In genomic region chr11:45085145-45085544, GRCm38 (mm10) we compare ENCODE assay signal across 22 mouse cellular contexts.
"Had no signal": no experiment of that assay in that cellular context is flagged by ENCODE, and none has a peak within 500 bp of the region (broad histone marks: within the 10 kb centered on the region; RNA-seq: fewer than 3 reads in every experiment).

No protein-coding gene starts in this region.

- H3K9me3 ChIP-seq: heart, embryonic 10.5 days; heart, embryonic 12.5 days; hindbrain, embryonic 13.5 days; hindbrain, embryonic 15.5 days; limb, embryonic 13.5 days; liver, embryonic 13.5 days; liver, embryonic 15.5 days had no signal

- H3K4me1 ChIP-seq: heart, embryonic 10.5 days; heart, embryonic 12.5 days; hindbrain, embryonic 13.5 days; hindbrain, embryonic 15.5 days; liver, embryonic 13.5 days; liver, embryonic 15.5 days had no signal

- H3K27ac ChIP-seq: gastrocnemius, adult 2 months; heart, embryonic 10.5 days; hindbrain, embryonic 13.5 days; hindbrain, embryonic 15.5 days; hindbrain, postnatal 0 days; layer of hippocampus, adult 2 months; left cerebral cortex, adult 2 months; limb, embryonic 13.5 days; liver, embryonic 13.5 days; liver, embryonic 15.5 days had no signal

- H3K9ac ChIP-seq: heart, embryonic 12.5 days; hindbrain, embryonic 13.5 days; hindbrain, embryonic 15.5 days; limb, embryonic 13.5 days; liver, embryonic 13.5 days; liver, embryonic 15.5 days had no signal

- H3K4me3 ChIP-seq: gastrocnemius, adult 2 months; heart, embryonic 10.5 days; heart, embryonic 12.5 days; hindbrain, embryonic 13.5 days; hindbrain, embryonic 15.5 days; layer of hippocampus, adult 2 months; left cerebral cortex, adult 2 months; limb, embryonic 13.5 days; liver, embryonic 13.5 days; liver, embryonic 15.5 days had no signal

- H3K27me3 ChIP-seq: heart, embryonic 12.5 days; hindbrain, embryonic 13.5 days; hindbrain, embryonic 15.5 days; limb, embryonic 13.5 days; liver, embryonic 13.5 days; liver, embryonic 15.5 days had no signal

- H3K4me2 ChIP-seq: heart, embryonic 12.5 days; hindbrain, embryonic 13.5 days; hindbrain, embryonic 15.5 days; limb, embryonic 13.5 days; liver, embryonic 11.5 days; liver, embryonic 13.5 days; liver, embryonic 15.5 days had no signal

- H3K36me3 ChIP-seq: heart, embryonic 10.5 days; heart, embryonic 12.5 days; hindbrain, embryonic 13.5 days; hindbrain, embryonic 15.5 days; limb, embryonic 13.5 days; liver, embryonic 13.5 days; liver, embryonic 15.5 days had no signal

- ATAC-seq: hindbrain, postnatal 0 days had no signal

- DNase-seq: gastrocnemius, adult 2 months; gastrocnemius, postnatal 10 days; gastrocnemius, postnatal 25 days; heart, adult 18-20 months; heart, postnatal 10 days; kidney, adult 2 months; kidney, adult 9 months; kidney, postnatal 10 days; kidney, postnatal 25 days; kidney, postnatal 4 days; liver; liver, embryonic 13.5 days had no signal
